Mouse (Mus musculus) testis, adult 2 months (tissue): Measurements from ENCODE around the gene Ptpn18.

Source experiments
- CTCF ChIP-seq: fragments of 200-500 bp; IDR thresholded peaks from 2 replicates; pipeline ENCODE4 v1.5.1; 2012; ENCODE audit warnings: low read depth, mild to moderate bottlenecking, inconsistent platforms, low read length, moderate library complexity; ENCODE audit not compliant: control insufficient read depth, insufficient read depth, insufficient replicate concordance
- POLR2A ChIP-seq: fragments of 200-500 bp; IDR thresholded peaks from 2 replicates; pipeline ENCODE4 v1.6.1; 2012; ENCODE audit warnings: low read depth, mild to moderate bottlenecking, inconsistent platforms, low read length, moderate library complexity; ENCODE audit not compliant: control insufficient read depth

DNA sequence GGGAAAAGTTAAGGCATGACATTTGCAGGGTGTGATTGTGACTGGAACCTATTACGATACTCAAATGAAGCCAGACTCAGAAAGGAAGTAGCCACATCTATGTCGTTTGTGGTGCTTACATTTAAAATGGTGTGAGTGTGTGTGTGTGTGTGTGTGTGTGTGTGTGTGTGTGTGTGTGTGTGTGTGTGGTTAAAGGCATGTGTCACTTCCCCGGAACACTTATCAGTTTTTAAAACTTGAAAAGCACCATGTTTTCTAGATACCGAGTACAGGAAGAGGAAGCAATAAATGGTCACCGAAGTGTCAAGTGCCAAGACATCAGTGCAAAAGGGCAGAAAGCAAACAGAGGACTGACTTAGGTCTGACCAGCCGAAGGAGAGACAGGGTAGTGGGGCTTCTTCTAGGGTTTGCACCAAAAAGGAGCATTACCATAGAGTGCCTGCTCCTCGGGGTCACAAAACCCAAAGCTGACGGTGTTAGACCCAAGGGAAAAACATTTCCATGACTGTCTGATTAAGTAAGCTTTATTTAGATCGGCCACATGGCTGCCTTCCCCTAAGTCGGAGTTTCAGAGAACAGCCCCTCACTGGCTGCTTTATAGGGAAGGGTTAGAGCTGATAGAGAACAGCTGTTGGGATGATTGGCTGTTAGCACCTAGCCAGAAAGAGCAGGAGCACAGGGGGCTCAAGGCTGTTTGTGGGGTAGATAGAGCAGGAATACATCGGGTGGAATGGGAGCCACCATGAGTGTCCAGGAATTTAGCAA is 19.5 kb downstream of the Ptpn18 start:
- no peak for TF ChIP-seq CTCF
- no peak for TF ChIP-seq POLR2A
